Comparison of ENCODE assay signal across 9 mouse cellular contexts in genomic region chr4:148908214-148908681, GRCm38 (mm10).
DNase-seq lines count a peak whose midpoint lies in the region; ATAC-seq and TF ChIP-seq lines count a peak whose summit lies in the region.
"Had no signal": no experiment of that assay in that cellular context is flagged by ENCODE, and none has a peak within 500 bp of the region (broad histone marks: within the 10 kb centered on the region; RNA-seq: fewer than 3 reads in every experiment).

No protein-coding gene starts in this region.

- no peaks in the 10 kb centered on the region for H3K36me3 ChIP-seq in thymus, adult 2 months (ENCODE audit: control insufficient read depth, insufficient read depth, low read length)
- H3K36me3 ChIP-seq in kidney, embryonic 16.5 days (ENCODE audit: insufficient read depth, low read length): no peaks in the 10 kb centered on the region
- H3K36me3 ChIP-seq: hindbrain, embryonic 15.5 days had no signal

- H3K4me1 ChIP-seq in thymus, adult 2 months (replicated peaks; ENCODE audit: control insufficient read depth, insufficient read depth, low read length): no peaks in the 10 kb centered on the region
- peaks cover 74% of the 10 kb centered on the region for H3K4me1 ChIP-seq in kidney, embryonic 16.5 days (ENCODE audit: insufficient read depth, low read length)

- DNase-seq in gastrocnemius, adult 18-20 months (ENCODE audit: low spot score): peak; percentile 39
- DNase-seq in gastrocnemius, postnatal 36 days: no peak
- DNase-seq in thymus, adult 2 months: no peak
- DNase-seq in thymus, adult 18-20 months: no peak
- DNase-seq in yolk sac, embryonic 10.5 days (ENCODE audit: low spot score): peak; percentile 22
- DNase-seq in spleen, adult 12 weeks (ENCODE audit: low spot score): no peak
- no peak for DNase-seq in cerebellum, postnatal 10 days

- no peak overlapping the region for H3K4me3 ChIP-seq in thymus, adult 2 months (ENCODE audit: control insufficient read depth, insufficient read depth, low read length)
- no peak overlapping the region for H3K4me3 ChIP-seq in kidney, embryonic 16.5 days (ENCODE audit: low read length)
- H3K4me3 ChIP-seq: hindbrain, embryonic 15.5 days had no signal

- no peak overlapping the region for H3K4me2 ChIP-seq in kidney, embryonic 16.5 days (replicated peaks; ENCODE audit: low read depth, low read length)
- H3K4me2 ChIP-seq: hindbrain, embryonic 15.5 days had no signal

- TF ChIP-seq CTCF in thymus, adult 2 months (IDR thresholded peaks at IDR 0.05; ENCODE audit: borderline replicate concordance, control insufficient read depth, extremely low read depth, insufficient read depth, low read length, poor library complexity): peak; percentile 72; the same call in 1 of the 2 replicates

- 89% methylated on average over 11 of the region's 11 CpGs for WGBS in thymus, adult 2 months
- 14% methylated on average over 11 of the region's 11 CpGs for WGBS in kidney, embryonic 16.5 days

- ATAC-seq in kidney, embryonic 16.5 days (ENCODE audit: low FRiP score, low TSS enrichment): peak; percentile 85

- intact Hi-C loops in gastrocnemius, postnatal 36 days (cut with DNase I): no loop called here

- H3K27me3 ChIP-seq in thymus, adult 2 months (ENCODE audit: control insufficient read depth, insufficient read depth, low read length): no peaks in the 10 kb centered on the region
- H3K27me3 ChIP-seq in kidney, embryonic 16.5 days (ENCODE audit: insufficient read depth, low read length): no peaks in the 10 kb centered on the region

- 0 out of 2 replicates have a peak overlapping the region, but pooled peaks have one; percentile 40 for H3K9ac ChIP-seq in kidney, embryonic 16.5 days (replicated peaks; ENCODE audit: low read length)
- H3K9ac ChIP-seq: hindbrain, embryonic 15.5 days had no signal

- TF ChIP-seq POLR2A in thymus, adult 2 months (IDR thresholded peaks at IDR 0.05; ENCODE audit: control insufficient read depth, extremely low read depth, insufficient read depth, low read length, poor library complexity): no peak

- H3K9me3 ChIP-seq in kidney, embryonic 16.5 days (ENCODE audit: low read length): no peaks in the 10 kb centered on the region
- H3K9me3 ChIP-seq: hindbrain, embryonic 15.5 days had no signal

- H3K27ac ChIP-seq in thymus, adult 2 months (ENCODE audit: control insufficient read depth, insufficient read depth, low read length): no peak overlapping the region
- peak overlapping the region; percentile 95 for H3K27ac ChIP-seq in kidney, embryonic 16.5 days (ENCODE audit: low read length)
- H3K27ac ChIP-seq: hindbrain, embryonic 15.5 days had no signal

Comparison
In these comparisons a context has a peak if more than half of its experiments do, and no peak if none do; other contexts are left out.
1. DNase-seq: peak in gastrocnemius, adult 18-20 months (single experiment) and yolk sac, embryonic 10.5 days (single experiment); none in gastrocnemius, postnatal 36 days (0 of 2), thymus, adult 2 months (single experiment), thymus, adult 18-20 months (0 of 2), spleen, adult 12 weeks (single experiment) and cerebellum, postnatal 10 days (0 of 2).